Mouse (Mus musculus) megakaryocyte, embryonic 14.5 days (primary cell): ENCODE measurements at regions not wholly inside any gene's neighbourhood (a gene's known extent, or its start where the extent isn't known, plus 50 kb on each side); places are given as distances from the start of the nearest gene placed in this dataset.

Experiments used
- FLI1 ChIP-seq: IDR thresholded peaks from 2 replicates; pipeline ENCODE4 v1.6.1; 2012; ENCODE audit warnings: low read length, inconsistent platforms, mixed read lengths
- GATA1 ChIP-seq: IDR thresholded peaks from 3 replicates; pipeline ENCODE4 v1.6.1; 2012; ENCODE audit warnings: mixed read lengths, low read length, inconsistent platforms, borderline replicate concordance

GRCm38 (mm10) chr3:8720586-8721100 is 889.2 kb downstream of the Zfp704 start:
- TF ChIP-seq GATA1 = no peak
- no peak for TF ChIP-seq FLI1
